Mouse (Mus musculus): ENCODE results near the gene Defb25. TPM values are rescaled to one million over a fixed set of nuclear protein-coding genes. Genes with fewer than 3 reads are reported as not detected.

The Defb25 gene
- polyA plus RNA-seq, 1 experiment from 2014 or later, result 39.6 TPM

GRCm38 (mm10) chr2:152620367-152621134 is 2.3 kb downstream of the Defb25 start:
- peak overlapping the region; percentile 52 for H3K27ac ChIP-seq
- H3K36me3 ChIP-seq (ENCODE audit: insufficient read depth, low read length), result no peaks in the 10 kb centered on the region
- no peak for TF ChIP-seq CTCF (IDR thresholded peaks at IDR 0.05; ENCODE audit: low read depth)
- peak; percentile 34 for DNase-seq (ENCODE audit: low spot score)
- H3K4me1 ChIP-seq (replicated peaks; ENCODE audit: insufficient read depth, low read length), result 0 out of 2 replicates have a peak, but pooled peaks cover 3% of the 10 kb centered on the region
- ATAC-seq (replicated peaks; ENCODE audit: low FRiP score, low read depth), result no peak
- no peak overlapping the region for H3K9ac ChIP-seq (ENCODE audit: low read depth, low read length)
- no peaks in the 10 kb centered on the region for H3K9me3 ChIP-seq (replicated peaks; ENCODE audit: low read length)
- H3K4me3 ChIP-seq (replicated peaks; ENCODE audit: low read depth, low read length), result no peak overlapping the region
- H3K4me2 ChIP-seq (ENCODE audit: low read length), result no peak overlapping the region
- H3K27me3 ChIP-seq (ENCODE audit: insufficient read depth, low read length), result no peaks in the 10 kb centered on the region
- 58% methylated on average over 9 of the region's 9 CpGs for WGBS

GRCm38 (mm10) chr2:152617374-152617773 is 5.5 kb downstream of the Defb25 start:
- no peak overlapping the region for H3K4me3 ChIP-seq (replicated peaks; ENCODE audit: low read depth, low read length)
- no peak for ATAC-seq (replicated peaks; ENCODE audit: low FRiP score, low read depth)
- no peaks in the 10 kb centered on the region for H3K27me3 ChIP-seq (ENCODE audit: insufficient read depth, low read length)
- no peaks in the 10 kb centered on the region for H3K36me3 ChIP-seq (ENCODE audit: insufficient read depth, low read length)
- 69% methylated on average over 5 of the region's 5 CpGs for WGBS
- no peaks in the 10 kb centered on the region for H3K9me3 ChIP-seq (replicated peaks; ENCODE audit: low read length)
- no peak overlapping the region for H3K27ac ChIP-seq
- TF ChIP-seq CTCF (IDR thresholded peaks at IDR 0.05; ENCODE audit: low read depth), result peak; percentile 66
- DNase-seq (ENCODE audit: low spot score), result no peak
- no peak overlapping the region for H3K9ac ChIP-seq (ENCODE audit: low read depth, low read length)
- no peak overlapping the region for H3K4me2 ChIP-seq (ENCODE audit: low read length)
- H3K4me1 ChIP-seq (replicated peaks; ENCODE audit: insufficient read depth, low read length), result 0 out of 2 replicates have a peak, but pooled peaks cover 2% of the 10 kb centered on the region

GRCm38 (mm10) chr2:152616470-152616869 is 6.4 kb downstream of the Defb25 start:
- Histone ChIP-seq H3K4me3 (replicated peaks; ENCODE audit: low read depth, low read length) (no peak overlapping the region), H3K4me1 (replicated peaks; ENCODE audit: insufficient read depth, low read length) (no peaks in the 10 kb centered on the region), H3K27me3 (ENCODE audit: insufficient read depth, low read length) (no peaks in the 10 kb centered on the region), H3K27ac (no peak overlapping the region), H3K36me3 (ENCODE audit: insufficient read depth, low read length) (no peaks in the 10 kb centered on the region), H3K4me2 (ENCODE audit: low read length) (no peak overlapping the region), H3K9ac (ENCODE audit: low read depth, low read length) (no peak overlapping the region), H3K9me3 (replicated peaks; ENCODE audit: low read length) (no peaks in the 10 kb centered on the region)
- WGBS, result 55% methylated on average over 6 of the region's 6 CpGs
- TF ChIP-seq CTCF (IDR thresholded peaks at IDR 0.05; ENCODE audit: low read depth), result no peak
- no peak for DNase-seq (ENCODE audit: low spot score)
- no peak for ATAC-seq (replicated peaks; ENCODE audit: low FRiP score, low read depth)

- no peaks in the 10 kb centered on the region for H3K4me1 ChIP-seq (replicated peaks; ENCODE audit: insufficient read depth, low read length)
- no peak overlapping the region for H3K4me3 ChIP-seq (replicated peaks; ENCODE audit: low read depth, low read length)
- no peaks in the 10 kb centered on the region for H3K36me3 ChIP-seq (ENCODE audit: insufficient read depth, low read length)
- H3K27me3 ChIP-seq (ENCODE audit: insufficient read depth, low read length), result no peaks in the 10 kb centered on the region
- no peak overlapping the region for H3K4me2 ChIP-seq (ENCODE audit: low read length)
- H3K9ac ChIP-seq (ENCODE audit: low read depth, low read length), result no peak overlapping the region
- TF ChIP-seq CTCF (IDR thresholded peaks at IDR 0.05; ENCODE audit: low read depth), result peak; percentile 97
- ATAC-seq (replicated peaks; ENCODE audit: low FRiP score, low read depth), result peak; percentile 69
- H3K27ac ChIP-seq, result no peak overlapping the region
- WGBS, result 6% methylated on average over 7 of the region's 7 CpGs
- no peaks in the 10 kb centered on the region for H3K9me3 ChIP-seq (replicated peaks; ENCODE audit: low read length)
- DNase-seq (ENCODE audit: low spot score), result peak; percentile 96
Observed at GRCm38 (mm10) chr2:152615563-152615962, 7.3 kb downstream of the Defb25 start.

- Histone ChIP-seq H3K36me3 (ENCODE audit: insufficient read depth, low read length) (no peaks in the 10 kb centered on the region), H3K4me1 (replicated peaks; ENCODE audit: insufficient read depth, low read length) (peaks cover 1% of the 10 kb centered on the region; the same call in 1 of the 2 replicates), H3K27ac (no peak overlapping the region), H3K9me3 (replicated peaks; ENCODE audit: low read length) (no peaks in the 10 kb centered on the region), H3K4me2 (ENCODE audit: low read length) (no peak overlapping the region), H3K4me3 (replicated peaks; ENCODE audit: low read depth, low read length) (no peak overlapping the region), H3K9ac (ENCODE audit: low read depth, low read length) (no peak overlapping the region), H3K27me3 (ENCODE audit: insufficient read depth, low read length) (no peaks in the 10 kb centered on the region)
- no peak for TF ChIP-seq CTCF (IDR thresholded peaks at IDR 0.05; ENCODE audit: low read depth)
- DNase-seq (ENCODE audit: low spot score), result no peak
- 45% methylated on average over 8 of the region's 8 CpGs for WGBS
- ATAC-seq (replicated peaks; ENCODE audit: low FRiP score, low read depth), result no peak
Observed at GRCm38 (mm10) chr2:152612193-152612592, 10.7 kb downstream of the Defb25 start.

- Histone ChIP-seq H3K27me3 (ENCODE audit: insufficient read depth, low read length) (no peaks in the 10 kb centered on the region), H3K4me2 (ENCODE audit: low read length) (no peak overlapping the region), H3K36me3 (ENCODE audit: insufficient read depth, low read length) (no peaks in the 10 kb centered on the region), H3K4me3 (replicated peaks; ENCODE audit: low read depth, low read length) (no peak overlapping the region), H3K9me3 (replicated peaks; ENCODE audit: low read length) (no peaks in the 10 kb centered on the region), H3K27ac (no peak overlapping the region), H3K9ac (ENCODE audit: low read depth, low read length) (no peak overlapping the region), H3K4me1 (replicated peaks; ENCODE audit: insufficient read depth, low read length) (peaks cover 10% of the 10 kb centered on the region; the same call in 1 of the 2 replicates)
- WGBS, result 81% methylated on average over 1 of the region's 1 CpGs
- ATAC-seq (replicated peaks; ENCODE audit: low FRiP score, low read depth), result no peak
- peak; percentile 40; the same call in 1 of the 2 replicates for TF ChIP-seq CTCF (IDR thresholded peaks at IDR 0.05; ENCODE audit: low read depth)
- no peak for DNase-seq (ENCODE audit: low spot score)
Observed at GRCm38 (mm10) chr2:152608719-152609118, 14.1 kb downstream of the Defb25 start.
